Mouse (Mus musculus): ENCODE data around the gene Abcb4. TPM values are rescaled to one million over a fixed set of nuclear protein-coding genes. Genes with fewer than 3 reads are reported as not detected.
"Not testable (repeated sequence)": the region's sequence is repeated elsewhere in the genome, so short reads cannot be mapped to it uniquely, and the experiment has no call there.

Gene Abcb4
- polyA plus RNA-seq, 1 experiment from 2014 or later: 0.96 TPM

- H3K27ac ChIP-seq (ENCODE audit: low read depth, low read length): no peak overlapping the region
- H3K9me3 ChIP-seq (ENCODE audit: control insufficient read depth, low read length): no peaks in the 10 kb centered on the region
- WGBS: 83% methylated on average over 1 of the region's 1 CpGs
- no peak overlapping the region for H3K4me2 ChIP-seq (ENCODE audit: low read depth, low read length)
- H3K27me3 ChIP-seq (ENCODE audit: control insufficient read depth, insufficient read depth, low read length): no peaks in the 10 kb centered on the region
- no peak overlapping the region for H3K9ac ChIP-seq (replicated peaks; ENCODE audit: low read depth, low read length)
- H3K36me3 ChIP-seq (ENCODE audit: control insufficient read depth, insufficient read depth, low read length): no peaks in the 10 kb centered on the region
- no peak overlapping the region for H3K4me3 ChIP-seq (ENCODE audit: low read depth, low read length)
- no peak for ATAC-seq (ENCODE audit: low read depth)
- H3K4me1 ChIP-seq (ENCODE audit: control insufficient read depth, insufficient read depth, low read length): no peaks in the 10 kb centered on the region
Observed at GRCm38 (mm10) chr5:8901001-8901400, 7.5 kb downstream of the Abcb4 start.

DNA sequence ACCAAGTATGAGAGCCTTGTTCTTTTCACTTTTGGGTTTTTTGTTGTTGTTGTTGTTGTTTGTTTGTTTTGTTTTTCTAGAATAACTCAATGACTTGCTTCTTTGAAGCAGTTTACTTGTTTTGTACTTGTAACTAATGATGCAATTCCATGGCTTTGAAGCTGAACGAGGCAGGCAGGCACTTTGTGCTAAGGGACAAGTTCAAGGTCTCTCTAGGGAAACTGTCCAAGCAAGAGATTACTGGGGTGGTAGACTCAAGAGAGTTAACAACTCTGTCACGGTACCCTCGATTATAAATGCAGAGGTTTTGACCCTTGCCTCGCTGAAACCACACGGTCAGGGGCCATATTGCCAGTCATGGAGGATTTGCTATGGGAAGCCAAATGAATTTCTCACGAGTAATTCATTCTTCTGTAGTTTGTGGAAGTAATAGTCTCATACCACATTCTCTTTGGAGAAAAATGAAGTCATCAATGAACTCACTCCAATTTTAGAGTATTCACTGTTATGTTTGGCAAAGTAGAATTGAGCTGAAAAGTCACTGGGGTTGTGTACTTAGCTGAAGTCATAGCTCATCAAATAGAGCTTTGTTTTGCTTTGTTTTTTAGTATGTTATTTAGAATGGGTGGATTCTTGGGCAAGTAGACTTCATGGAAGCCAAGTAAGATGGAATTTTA is 8.8 kb downstream of the Abcb4 start:
- 61% methylated on average over 6 of the region's 6 CpGs for WGBS
- H3K9me3 ChIP-seq (ENCODE audit: control insufficient read depth, low read length): no peaks in the 10 kb centered on the region
- no peak overlapping the region for H3K4me2 ChIP-seq (ENCODE audit: low read depth, low read length)
- H3K27ac ChIP-seq (ENCODE audit: low read depth, low read length): no peak overlapping the region
- no peaks in the 10 kb centered on the region for H3K27me3 ChIP-seq (ENCODE audit: control insufficient read depth, insufficient read depth, low read length)
- no peak overlapping the region for H3K4me3 ChIP-seq (ENCODE audit: low read depth, low read length)
- no peaks in the 10 kb centered on the region for H3K36me3 ChIP-seq (ENCODE audit: control insufficient read depth, insufficient read depth, low read length)
- H3K4me1 ChIP-seq (ENCODE audit: control insufficient read depth, insufficient read depth, low read length): no peaks in the 10 kb centered on the region
- H3K9ac ChIP-seq (replicated peaks; ENCODE audit: low read depth, low read length): no peak overlapping the region
- no peak for ATAC-seq (ENCODE audit: low read depth)

DNA sequence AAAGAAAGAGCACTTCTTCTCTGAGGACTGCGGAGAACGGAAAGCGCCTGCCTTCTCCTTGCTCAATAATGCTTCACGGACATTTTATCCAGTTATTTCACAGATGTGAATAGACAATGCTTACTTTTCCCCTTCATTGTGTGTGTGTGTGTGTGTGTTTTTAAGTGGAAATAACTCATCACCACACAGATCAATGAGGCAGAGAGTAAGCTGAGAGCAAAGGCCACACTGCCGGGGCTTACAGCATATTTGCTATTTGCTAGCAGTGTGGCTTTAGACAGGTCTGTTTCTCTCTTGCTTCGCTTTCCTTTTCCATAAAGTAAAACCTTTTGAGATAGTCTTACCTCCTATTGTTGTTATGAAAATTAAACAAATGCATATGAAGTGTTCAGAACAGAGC is 11.0 kb downstream of the Abcb4 start:
- no peak overlapping the region for H3K9ac ChIP-seq (replicated peaks; ENCODE audit: low read depth, low read length)

GRCm38 (mm10) chr5:8911567-8912198 is 18.2 kb downstream of the Abcb4 start:
- no peak overlapping the region for H3K4me2 ChIP-seq (ENCODE audit: low read depth, low read length)
- no peaks in the 10 kb centered on the region for H3K9me3 ChIP-seq (ENCODE audit: control insufficient read depth, low read length)
- no peaks in the 10 kb centered on the region for H3K27me3 ChIP-seq (ENCODE audit: control insufficient read depth, insufficient read depth, low read length)
- no peaks in the 10 kb centered on the region for H3K36me3 ChIP-seq (ENCODE audit: control insufficient read depth, insufficient read depth, low read length)
- H3K4me3 ChIP-seq (ENCODE audit: low read depth, low read length): no peak overlapping the region
- whole genome bisulfite sequencing: 86% methylated on average over 8 of the region's 8 CpGs
- H3K4me1 ChIP-seq (ENCODE audit: control insufficient read depth, insufficient read depth, low read length): no peaks in the 10 kb centered on the region
- no peak for ATAC-seq (ENCODE audit: low read depth)
- no peak overlapping the region for H3K27ac ChIP-seq (ENCODE audit: low read depth, low read length)
- no peak overlapping the region for H3K9ac ChIP-seq (replicated peaks; ENCODE audit: low read depth, low read length)

More for the DNA sequence above, 11.0 kb downstream of the Abcb4 start:
- Histone ChIP-seq H3K9me3 (ENCODE audit: control insufficient read depth, low read length) (no peaks in the 10 kb centered on the region), H3K27ac (ENCODE audit: low read depth, low read length) (no peak overlapping the region), H3K27me3 (ENCODE audit: control insufficient read depth, insufficient read depth, low read length) (no peaks in the 10 kb centered on the region), H3K4me2 (ENCODE audit: low read depth, low read length) (no peak overlapping the region), H3K36me3 (ENCODE audit: control insufficient read depth, insufficient read depth, low read length) (no peaks in the 10 kb centered on the region), H3K4me1 (ENCODE audit: control insufficient read depth, insufficient read depth, low read length) (no peaks in the 10 kb centered on the region), H3K4me3 (ENCODE audit: low read depth, low read length) (no peak overlapping the region)
- WGBS: 22% methylated on average over 6 of the region's 6 CpGs
- ATAC-seq (ENCODE audit: low read depth): no peak

- Histone ChIP-seq H3K4me3 (ENCODE audit: low read depth, low read length) (no peak overlapping the region), H3K9ac (replicated peaks; ENCODE audit: low read depth, low read length) (no peak overlapping the region), H3K9me3 (ENCODE audit: control insufficient read depth, low read length) (no peaks in the 10 kb centered on the region), H3K4me1 (ENCODE audit: control insufficient read depth, insufficient read depth, low read length) (no peaks in the 10 kb centered on the region), H3K36me3 (ENCODE audit: control insufficient read depth, insufficient read depth, low read length) (no peaks in the 10 kb centered on the region), H3K4me2 (ENCODE audit: low read depth, low read length) (no peak overlapping the region), H3K27ac (ENCODE audit: low read depth, low read length) (no peak overlapping the region), H3K27me3 (ENCODE audit: control insufficient read depth, insufficient read depth, low read length) (no peaks in the 10 kb centered on the region)
- no peak for ATAC-seq (ENCODE audit: low read depth)
- 83% methylated on average over 2 of the region's 2 CpGs for WGBS
Observed at GRCm38 (mm10) chr5:8916400-8916799, 22.9 kb downstream of the Abcb4 start.

- no peaks in the 10 kb centered on the region for H3K27me3 ChIP-seq (ENCODE audit: control insufficient read depth, insufficient read depth, low read length)
- no peak overlapping the region for H3K27ac ChIP-seq (ENCODE audit: low read depth, low read length)
- no peak for ATAC-seq (ENCODE audit: low read depth)
- H3K9me3 ChIP-seq (ENCODE audit: control insufficient read depth, low read length): no peaks in the 10 kb centered on the region
- no peak overlapping the region for H3K4me2 ChIP-seq (ENCODE audit: low read depth, low read length)
- H3K4me1 ChIP-seq (ENCODE audit: control insufficient read depth, insufficient read depth, low read length): no peaks in the 10 kb centered on the region
- WGBS: 84% methylated on average over 6 of the region's 6 CpGs
- H3K9ac ChIP-seq (replicated peaks; ENCODE audit: low read depth, low read length): no peak overlapping the region
- H3K4me3 ChIP-seq (ENCODE audit: low read depth, low read length): no peak overlapping the region
- no peaks in the 10 kb centered on the region for H3K36me3 ChIP-seq (ENCODE audit: control insufficient read depth, insufficient read depth, low read length)
Observed at GRCm38 (mm10) chr5:8917069-8917468, 23.6 kb downstream of the Abcb4 start.

DNA sequence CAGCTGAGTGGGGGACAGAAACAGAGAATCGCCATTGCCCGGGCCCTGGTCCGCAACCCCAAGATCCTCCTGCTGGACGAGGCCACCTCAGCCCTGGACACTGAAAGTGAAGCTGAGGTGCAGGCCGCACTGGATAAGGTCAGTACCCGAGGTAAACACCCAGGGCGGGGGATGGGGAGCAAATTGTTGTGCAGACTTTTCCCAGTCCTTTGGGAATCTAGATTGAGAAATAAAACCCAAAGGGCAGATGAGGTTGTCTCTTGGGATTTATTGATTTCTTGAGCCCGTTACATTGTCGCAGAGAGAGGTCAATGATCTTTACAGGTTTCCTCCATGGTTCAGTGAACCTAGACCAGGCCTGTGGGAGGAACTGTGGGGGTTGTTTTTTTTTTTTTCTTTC is 34.9 kb downstream of the Abcb4 start:
- Histone ChIP-seq H3K4me1 (ENCODE audit: control insufficient read depth, insufficient read depth, low read length) (no peaks in the 10 kb centered on the region), H3K27ac (ENCODE audit: low read depth, low read length) (no peak overlapping the region), H3K4me3 (ENCODE audit: low read depth, low read length) (no peak overlapping the region), H3K4me2 (ENCODE audit: low read depth, low read length) (no peak overlapping the region), H3K9me3 (ENCODE audit: control insufficient read depth, low read length) (no peaks in the 10 kb centered on the region), H3K27me3 (ENCODE audit: control insufficient read depth, insufficient read depth, low read length) (no peaks in the 10 kb centered on the region), H3K36me3 (ENCODE audit: control insufficient read depth, insufficient read depth, low read length) (no peaks in the 10 kb centered on the region), H3K9ac (replicated peaks; ENCODE audit: low read depth, low read length) (no peak overlapping the region)
- no peak for ATAC-seq (ENCODE audit: low read depth)
- 83% methylated on average over 9 of the region's 9 CpGs for WGBS

GRCm38 (mm10) chr5:8937965-8938364 is 44.4 kb downstream of the Abcb4 start:
- H3K36me3 ChIP-seq (ENCODE audit: control insufficient read depth, insufficient read depth, low read length): no peaks in the 10 kb centered on the region
- no peak overlapping the region for H3K27ac ChIP-seq (ENCODE audit: low read depth, low read length)
- no peaks in the 10 kb centered on the region for H3K27me3 ChIP-seq (ENCODE audit: control insufficient read depth, insufficient read depth, low read length)
- H3K9ac ChIP-seq (replicated peaks; ENCODE audit: low read depth, low read length): no peak overlapping the region
- H3K9me3 ChIP-seq (ENCODE audit: control insufficient read depth, low read length): no peaks in the 10 kb centered on the region
- H3K4me1 ChIP-seq (ENCODE audit: control insufficient read depth, insufficient read depth, low read length): no peaks in the 10 kb centered on the region
- WGBS: 87% methylated on average over 7 of the region's 7 CpGs
- H3K4me3 ChIP-seq (ENCODE audit: low read depth, low read length): no peak overlapping the region
- ATAC-seq (ENCODE audit: low read depth): no peak
- H3K4me2 ChIP-seq (ENCODE audit: low read depth, low read length): no peak overlapping the region

- H3K27me3 ChIP-seq (ENCODE audit: control insufficient read depth, insufficient read depth, low read length); H3K9me3 ChIP-seq (ENCODE audit: control insufficient read depth, low read length); H3K4me1 ChIP-seq (ENCODE audit: control insufficient read depth, insufficient read depth, low read length); ATAC-seq (ENCODE audit: low read depth); H3K4me2 ChIP-seq (ENCODE audit: low read depth, low read length); H3K9ac ChIP-seq (replicated peaks; ENCODE audit: low read depth, low read length); H3K27ac ChIP-seq (ENCODE audit: low read depth, low read length); H3K36me3 ChIP-seq (ENCODE audit: control insufficient read depth, insufficient read depth, low read length); H3K4me3 ChIP-seq (ENCODE audit: low read depth, low read length): not testable (repeated sequence)
- WGBS: no CpG with 5 or more reads among the region's 1 CpGs
Observed at GRCm38 (mm10) chr5:8941266-8941665, 47.7 kb downstream of the Abcb4 start.
